9 mouse cellular contexts compared by ENCODE assay signal in genomic region chr6:135332737-135333281, GRCm38 (mm10). TPM values are rescaled to one million over a fixed set of nuclear protein-coding genes. Genes with fewer than 3 reads are reported as not detected.
DNase-seq lines count a peak whose midpoint lies in the region; ATAC-seq and TF ChIP-seq lines count a peak whose summit lies in the region.
"Had no signal": no experiment of that assay in that cellular context is flagged by ENCODE, and none has a peak within 500 bp of the region (broad histone marks: within the 10 kb centered on the region; RNA-seq: fewer than 3 reads in every experiment).

No protein-coding gene starts in this region.

- no peaks in the 10 kb centered on the region for H3K27me3 ChIP-seq in heart, embryonic 11.5 days (ENCODE audit: control insufficient read depth, insufficient read depth, low read length)
- no peaks in the 10 kb centered on the region for H3K27me3 ChIP-seq in forebrain, postnatal 0 days (ENCODE audit: insufficient read depth, low read length)
- H3K27me3 ChIP-seq in kidney, adult 2 months (replicated peaks; ENCODE audit: control insufficient read depth, insufficient read depth, low read length), result no peaks in the 10 kb centered on the region
- no peaks in the 10 kb centered on the region for H3K27me3 ChIP-seq in midbrain, embryonic 12.5 days
- H3K27me3 ChIP-seq: CH12.LX had no signal

- WGBS in heart, embryonic 11.5 days (ENCODE audit: insufficient replicate concordance), result 19% methylated on average over 10 of the region's 10 CpGs
- WGBS in forebrain, postnatal 0 days, result 23% methylated on average over 10 of the region's 10 CpGs
- WGBS in kidney, adult 2 months, result 27% methylated on average over 10 of the region's 10 CpGs
- WGBS in midbrain, embryonic 12.5 days, result 20% methylated on average over 10 of the region's 10 CpGs

- no peak overlapping the region for H3K9ac ChIP-seq in heart, embryonic 11.5 days (ENCODE audit: low read depth, low read length)
- H3K9ac ChIP-seq in forebrain, postnatal 0 days, result no peak overlapping the region
- H3K9ac ChIP-seq in midbrain, embryonic 12.5 days (replicated peaks), result no peak overlapping the region; the same call in 1 of the 2 replicates

- peak; percentile 12 to 24 for DNase-seq in heart, adult 18-20 months
- peak; percentile 25 for DNase-seq in forebrain, postnatal 0 days
- DNase-seq in kidney, adult 2 months, result peak; percentile 52
- no peak for DNase-seq in natural killer cell, adult 2 months (ENCODE audit: low spot score in 2 of 2)
- DNase-seq in layer of hippocampus, postnatal 36 days, result no peak

- H3K9me3 ChIP-seq in heart, embryonic 11.5 days (replicated peaks; ENCODE audit: control insufficient read depth, low read length), result no peaks in the 10 kb centered on the region
- no peaks in the 10 kb centered on the region for H3K9me3 ChIP-seq in forebrain, postnatal 0 days (ENCODE audit: low read length)
- no peaks in the 10 kb centered on the region for H3K9me3 ChIP-seq in midbrain, embryonic 12.5 days

- ATAC-seq in heart, embryonic 11.5 days (replicated peaks; ENCODE audit: insufficient number of reproducible peaks, low FRiP score, low TSS enrichment), result no peak
- peak; percentile 42; the same call in 1 of the 2 replicates for ATAC-seq in forebrain, postnatal 0 days
- ATAC-seq in midbrain, embryonic 12.5 days (ENCODE audit: low FRiP score, low read depth), result peak; percentile 79
- no peak for ATAC-seq in activated CD4-positive, CD25-positive, alpha-beta regulatory T cell, adult 4 months

- no peak overlapping the region; the same call in 1 of the 2 replicates for H3K4me2 ChIP-seq in heart, embryonic 11.5 days
- no peak overlapping the region for H3K4me2 ChIP-seq in forebrain, postnatal 0 days (ENCODE audit: low read depth)
- peak overlapping the region; percentile 31 for H3K4me2 ChIP-seq in midbrain, embryonic 12.5 days (replicated peaks)

- no peak overlapping the region for H3K4me3 ChIP-seq in heart, embryonic 11.5 days (ENCODE audit: low read depth, low read length)
- no peak overlapping the region for H3K4me3 ChIP-seq in forebrain, postnatal 0 days (ENCODE audit: low read depth, low read length)
- H3K4me3 ChIP-seq in kidney, adult 2 months (ENCODE audit: insufficient read depth, low read depth, low read length), result no peak overlapping the region
- H3K4me3 ChIP-seq in midbrain, embryonic 12.5 days, result no peak overlapping the region

- no peaks in the 10 kb centered on the region for H3K36me3 ChIP-seq in heart, embryonic 11.5 days (ENCODE audit: control insufficient read depth, insufficient read depth, low read length)
- H3K36me3 ChIP-seq in forebrain, postnatal 0 days (ENCODE audit: insufficient read depth), result no peaks in the 10 kb centered on the region
- no peaks in the 10 kb centered on the region for H3K36me3 ChIP-seq in kidney, adult 2 months (ENCODE audit: control insufficient read depth, insufficient read depth, low read length)
- no peaks in the 10 kb centered on the region for H3K36me3 ChIP-seq in midbrain, embryonic 12.5 days

- H3K4me1 ChIP-seq in heart, embryonic 11.5 days (ENCODE audit: control insufficient read depth, insufficient read depth, low read length), result peaks cover 6% of the 10 kb centered on the region
- peaks cover 10% of the 10 kb centered on the region; the same call in 1 of the 2 replicates for H3K4me1 ChIP-seq in forebrain, postnatal 0 days (ENCODE audit: insufficient read depth)
- no peaks in the 10 kb centered on the region for H3K4me1 ChIP-seq in kidney, adult 2 months (ENCODE audit: control insufficient read depth, insufficient read depth, low read length)
- H3K4me1 ChIP-seq in midbrain, embryonic 12.5 days, result peaks cover 10% of the 10 kb centered on the region

- no peak for TF ChIP-seq POLR2A in kidney, adult 2 months (IDR thresholded peaks at IDR 0.05; ENCODE audit: low read depth, low read length)

- no peak for TF ChIP-seq CTCF in forebrain, postnatal 0 days (IDR thresholded peaks at IDR 0.05; ENCODE audit: low read depth)
- no peak for TF ChIP-seq CTCF in kidney, adult 2 months (conservative IDR thresholded peaks at IDR 0.05; ENCODE audit: insufficient read depth, insufficient read length, low read depth, low read length)

- no peak overlapping the region for H3K27ac ChIP-seq in heart, embryonic 11.5 days (ENCODE audit: low read depth, low read length)
- H3K27ac ChIP-seq in forebrain, postnatal 0 days (ENCODE audit: low read depth, low read length), result no peak overlapping the region
- no peak overlapping the region; the same call in 1 of the 2 replicates for H3K27ac ChIP-seq in kidney, adult 2 months (ENCODE audit: insufficient read depth, low read depth, low read length)
- H3K27ac ChIP-seq in midbrain, embryonic 12.5 days (replicated peaks), result peak overlapping the region; percentile 42

RNA-seq across cellular contexts. Expression of gene Pbp2, which starts 22.6 kb away (rescaled TPM):
- total RNA-seq in heart, adult 18-20 months (2021), result not detected
- polyA plus RNA-seq in heart, embryonic 11.5 days (2014; fragmentation: Nextera tagmentation; extraction: Ambion mirVana), result not detected in 2 replicates
- not detected in 2 replicates for total RNA-seq in forebrain, postnatal 0 days (2014; rRNA removed)
- polyA plus RNA-seq in forebrain, postnatal 0 days (2015; fragmentation: Nextera tagmentation; extraction: Ambion mirVana), result not detected in 2 replicates
- polyA plus RNA-seq in kidney, adult 2 months (2012; rRNA removed), result 0.16 TPM in 1 of 2 replicates, not detected in the other
- not detected in 2 replicates for polyA plus RNA-seq in midbrain, embryonic 12.5 days (2016; fragmentation: Nextera tagmentation; extraction: Ambion mirVana)
- not detected for polyA plus RNA-seq in activated CD4-positive, CD25-positive, alpha-beta regulatory T cell, adult 4 months (2017; shearing (Covaris generic))
- not detected for total RNA-seq in layer of hippocampus, postnatal 36 days (2021)
- total RNA-seq: CH12.LX had no signal

RNA-seq across cellular contexts. Expression of gene Emp1, which starts 29.5 kb away (rescaled TPM):
- 10 to 100 TPM; 39.9 to 43.1 TPM for total RNA-seq in heart, adult 18-20 months (2021)
- polyA plus RNA-seq in heart, embryonic 11.5 days (2014; fragmentation: Nextera tagmentation; extraction: Ambion mirVana), result 7.7 and 10.0 TPM in 2 replicates
- 11.4 and 37.0 TPM in 2 replicates for total RNA-seq in forebrain, postnatal 0 days (2014; rRNA removed)
- 3.8 and 4.3 TPM in 2 replicates for polyA plus RNA-seq in forebrain, postnatal 0 days (2015; fragmentation: Nextera tagmentation; extraction: Ambion mirVana)
- polyA plus RNA-seq in kidney, adult 2 months (2012; rRNA removed), result 56.0 and 66.3 TPM in 2 replicates
- polyA plus RNA-seq in midbrain, embryonic 12.5 days (2016; fragmentation: Nextera tagmentation; extraction: Ambion mirVana), result 11.6 and 16.8 TPM in 2 replicates
- 10 to 100 TPM in 1 of 2 experiments, 1 to 10 TPM in 1; 7.5 to 10.5 TPM for polyA plus RNA-seq in activated CD4-positive, CD25-positive, alpha-beta regulatory T cell, adult 4 months (2017; shearing (Covaris generic))
- 1 to 10 TPM; 2.1 to 2.5 TPM for total RNA-seq in layer of hippocampus, postnatal 36 days (2021)

Comparison
In these comparisons a context has a peak if more than half of its experiments do, and no peak if none do; other contexts are left out.
1. DNase-seq: peak in heart, adult 18-20 months (2 of 2), forebrain, postnatal 0 days (single experiment) and kidney, adult 2 months (single experiment); none in natural killer cell, adult 2 months (0 of 2) and layer of hippocampus, postnatal 36 days (0 of 2).
2. ATAC-seq: peak in forebrain, postnatal 0 days (single experiment) and midbrain, embryonic 12.5 days (single experiment); none in heart, embryonic 11.5 days (single experiment) and activated CD4-positive, CD25-positive, alpha-beta regulatory T cell, adult 4 months (single experiment).